Mouse (Mus musculus): ENCODE results near the gene Nf1.

DNA sequence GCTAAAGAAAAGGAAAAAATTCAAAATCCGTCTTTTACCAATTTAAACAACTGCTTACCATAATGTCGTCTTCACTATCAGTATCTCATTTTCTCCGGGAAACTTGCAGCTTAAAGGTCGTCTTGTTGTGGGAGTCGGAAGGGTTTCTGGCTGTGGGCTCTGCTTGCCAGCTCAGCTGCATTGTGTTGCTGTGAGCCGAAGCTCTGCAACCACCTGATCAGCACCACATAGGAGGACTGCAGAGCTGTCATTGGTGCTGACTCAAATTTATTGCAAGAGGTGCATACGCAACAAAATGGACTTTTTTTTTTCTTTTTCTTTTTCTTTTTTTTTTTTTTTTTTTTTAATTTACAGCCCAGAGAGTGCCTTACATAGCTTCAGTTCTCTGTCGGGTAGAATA lies 164.4 kb downstream of the Nf1 start, which contains the start of gene Omg:
- TF ChIP-seq CTCF (IDR thresholded peaks at IDR 0.05) (no peak), EP300 (IDR thresholded peaks at IDR 0.05) (no peak)
